Mouse (Mus musculus): ENCODE measurements at regions not wholly inside any gene's neighbourhood (a gene's known extent, or its start where the extent isn't known, plus 50 kb on each side); places are given as distances from the start of the nearest gene placed in this dataset.

GRCm38 (mm10) chr9:84195338-84195737, 270.4 kb downstream of the Bckdhb start:
- no peak overlapping the region for H3K27ac ChIP-seq (ENCODE audit: low read depth)
- DNase-seq, result no peak
- H3K9me3 ChIP-seq (ENCODE audit: low read length), result no peaks in the 10 kb centered on the region
- H3K4me1 ChIP-seq (ENCODE audit: insufficient read depth), result no peaks in the 10 kb centered on the region
- no peak overlapping the region for H3K4me2 ChIP-seq (ENCODE audit: low read depth, low read length)
- no peaks in the 10 kb centered on the region for H3K36me3 ChIP-seq (replicated peaks; ENCODE audit: insufficient read depth, low read length)
- 81% methylated on average over 4 of the region's 4 CpGs for WGBS (ENCODE audit: insufficient replicate concordance)
- ATAC-seq, result no peak
- no peaks in the 10 kb centered on the region for H3K27me3 ChIP-seq (ENCODE audit: insufficient read depth, low read length)
- H3K9ac ChIP-seq (replicated peaks), result no peak overlapping the region
- H3K4me3 ChIP-seq (ENCODE audit: low read depth, low read length), result no peak overlapping the region
- no peak for TF ChIP-seq EP300 (IDR thresholded peaks at IDR 0.05; ENCODE audit: low read depth)
- TF ChIP-seq CTCF (IDR thresholded peaks at IDR 0.05; ENCODE audit: low read depth), result no peak

GRCm38 (mm10) chr9:84200208-84200607, 275.3 kb downstream of the Bckdhb start:
- Histone ChIP-seq H3K9ac (replicated peaks) (no peak overlapping the region), H3K4me2 (ENCODE audit: low read depth, low read length) (no peak overlapping the region), H3K4me1 (ENCODE audit: insufficient read depth) (no peaks in the 10 kb centered on the region), H3K27me3 (ENCODE audit: insufficient read depth, low read length) (no peaks in the 10 kb centered on the region), H3K9me3 (ENCODE audit: low read length) (no peaks in the 10 kb centered on the region), H3K36me3 (replicated peaks; ENCODE audit: insufficient read depth, low read length) (no peaks in the 10 kb centered on the region), H3K4me3 (ENCODE audit: low read depth, low read length) (no peak overlapping the region), H3K27ac (ENCODE audit: low read depth) (no peak overlapping the region)
- TF ChIP-seq EP300 (IDR thresholded peaks at IDR 0.05; ENCODE audit: low read depth), result no peak
- no peak for TF ChIP-seq CTCF (IDR thresholded peaks at IDR 0.05; ENCODE audit: low read depth)
- no peak for ATAC-seq
- WGBS (ENCODE audit: insufficient replicate concordance), result 71% methylated on average over 3 of the region's 3 CpGs
- no peak for DNase-seq

- ATAC-seq (no peak), DNase-seq (no peak)
- Histone ChIP-seq H3K4me3 (ENCODE audit: low read depth, low read length) (no peak overlapping the region), H3K4me1 (ENCODE audit: insufficient read depth) (no peaks in the 10 kb centered on the region), H3K36me3 (replicated peaks; ENCODE audit: insufficient read depth, low read length) (no peaks in the 10 kb centered on the region), H3K27me3 (ENCODE audit: insufficient read depth, low read length) (no peaks in the 10 kb centered on the region), H3K27ac (ENCODE audit: low read depth) (no peak overlapping the region), H3K9me3 (ENCODE audit: low read length) (no peaks in the 10 kb centered on the region), H3K4me2 (ENCODE audit: low read depth, low read length) (no peak overlapping the region), H3K9ac (replicated peaks) (no peak overlapping the region)
- 62% methylated on average over 3 of the region's 3 CpGs for WGBS (ENCODE audit: insufficient replicate concordance)
- no peak for TF ChIP-seq EP300 (IDR thresholded peaks at IDR 0.05; ENCODE audit: low read depth)
- no peak for TF ChIP-seq CTCF (IDR thresholded peaks at IDR 0.05; ENCODE audit: low read depth)
Measured at GRCm38 (mm10) chr9:84204056-84204455, 279.1 kb downstream of the Bckdhb start.

GRCm38 (mm10) chr9:84240491-84240975, 315.6 kb downstream of the Bckdhb start:
- Histone ChIP-seq H3K4me3 (ENCODE audit: low read depth, low read length) (no peak overlapping the region), H3K4me1 (ENCODE audit: insufficient read depth) (no peaks in the 10 kb centered on the region), H3K27ac (ENCODE audit: low read depth) (no peak overlapping the region), H3K9ac (replicated peaks) (no peak overlapping the region), H3K4me2 (ENCODE audit: low read depth, low read length) (no peak overlapping the region), H3K9me3 (ENCODE audit: low read length) (no peaks in the 10 kb centered on the region), H3K36me3 (replicated peaks; ENCODE audit: insufficient read depth, low read length) (no peaks in the 10 kb centered on the region), H3K27me3 (ENCODE audit: insufficient read depth, low read length) (no peaks in the 10 kb centered on the region)
- no peak for ATAC-seq
- TF ChIP-seq EP300 (IDR thresholded peaks at IDR 0.05; ENCODE audit: low read depth) (no peak), CTCF (IDR thresholded peaks at IDR 0.05; ENCODE audit: low read depth) (no peak)
- 64% methylated on average over 4 of the region's 4 CpGs for WGBS (ENCODE audit: insufficient replicate concordance)
- no peak for DNase-seq

GRCm38 (mm10) chr9:84249765-84250164, 324.8 kb downstream of the Bckdhb start:
- no peaks in the 10 kb centered on the region for H3K27me3 ChIP-seq (ENCODE audit: insufficient read depth, low read length)
- TF ChIP-seq CTCF (IDR thresholded peaks at IDR 0.05; ENCODE audit: low read depth), result no peak
- TF ChIP-seq EP300 (IDR thresholded peaks at IDR 0.05; ENCODE audit: low read depth), result no peak
- no peaks in the 10 kb centered on the region for H3K4me1 ChIP-seq (ENCODE audit: insufficient read depth)
- H3K4me3 ChIP-seq (ENCODE audit: low read depth, low read length), result no peak overlapping the region
- ATAC-seq (no peak), DNase-seq (no peak)
- no peaks in the 10 kb centered on the region for H3K9me3 ChIP-seq (ENCODE audit: low read length)
- H3K27ac ChIP-seq (ENCODE audit: low read depth), result no peak overlapping the region
- H3K4me2 ChIP-seq (ENCODE audit: low read depth, low read length), result no peak overlapping the region
- H3K36me3 ChIP-seq (replicated peaks; ENCODE audit: insufficient read depth, low read length), result no peaks in the 10 kb centered on the region
- 75% methylated on average over 1 of the region's 1 CpGs for WGBS (ENCODE audit: insufficient replicate concordance)
- no peak overlapping the region for H3K9ac ChIP-seq (replicated peaks)

- no peak overlapping the region for H3K27ac ChIP-seq (ENCODE audit: low read depth)
- no peaks in the 10 kb centered on the region for H3K36me3 ChIP-seq (replicated peaks; ENCODE audit: insufficient read depth, low read length)
- H3K4me1 ChIP-seq (ENCODE audit: insufficient read depth), result no peaks in the 10 kb centered on the region
- ATAC-seq, result 0 out of 2 replicates have a peak, but pooled peaks have one; percentile 25
- peak; percentile 39 for DNase-seq
- H3K4me2 ChIP-seq (ENCODE audit: low read depth, low read length), result no peak overlapping the region
- 22% methylated on average over 7 of the region's 7 CpGs for WGBS (ENCODE audit: insufficient replicate concordance)
- no peak overlapping the region for H3K9ac ChIP-seq (replicated peaks)
- no peaks in the 10 kb centered on the region for H3K9me3 ChIP-seq (ENCODE audit: low read length)
- no peaks in the 10 kb centered on the region for H3K27me3 ChIP-seq (ENCODE audit: insufficient read depth, low read length)
- TF ChIP-seq CTCF (IDR thresholded peaks at IDR 0.05; ENCODE audit: low read depth) (peak; percentile 71), EP300 (IDR thresholded peaks at IDR 0.05; ENCODE audit: low read depth) (no peak)
- H3K4me3 ChIP-seq (ENCODE audit: low read depth, low read length), result no peak overlapping the region
Measured at GRCm38 (mm10) chr9:84253022-84253991, 328.4 kb downstream of the Bckdhb start.

Data from liver, postnatal 0 days (tissue).